15 mouse cellular contexts compared by ENCODE assay signal in genomic region chr6:17308661-17309060, GRCm38 (mm10). TPM values are rescaled to one million over a fixed set of nuclear protein-coding genes. Genes with fewer than 3 reads are reported as not detected.
DNase-seq lines count a peak whose midpoint lies in the region; ATAC-seq and TF ChIP-seq lines count a peak whose summit lies in the region.
"Had no signal": no experiment of that assay in that cellular context is flagged by ENCODE, and none has a peak within 500 bp of the region (broad histone marks: within the 10 kb centered on the region; RNA-seq: fewer than 3 reads in every experiment).

No protein-coding gene starts in this region.

- TF ChIP-seq CTCF in gastrocnemius, adult 2 months (IDR thresholded peaks at IDR 0.05): no peak

- 57% methylated on average over 2 of the region's 2 CpGs for WGBS in neural tube, embryonic 13.5 days
- WGBS in intestine, embryonic 15.5 days: 62% methylated on average over 2 of the region's 2 CpGs
- 47% methylated on average over 2 of the region's 2 CpGs for WGBS in stomach, embryonic 15.5 days
- 38% methylated on average over 2 of the region's 2 CpGs for WGBS in midbrain, embryonic 14.5 days

- H3K9ac ChIP-seq in neural tube, embryonic 13.5 days: no peak overlapping the region
- no peak overlapping the region for H3K9ac ChIP-seq in intestine, embryonic 15.5 days
- no peak overlapping the region for H3K9ac ChIP-seq in stomach, embryonic 15.5 days
- no peak overlapping the region for H3K9ac ChIP-seq in midbrain, embryonic 14.5 days (replicated peaks; ENCODE audit: low read length)
- H3K9ac ChIP-seq: forebrain, embryonic 12.5 days; limb, embryonic 12.5 days; midbrain, embryonic 13.5 days had no signal

- intact Hi-C loops in gastrocnemius, adult 2 months (cut with DNase I): loop anchor here (5.0 kb wide), 2 partner anchors 49 to 111 kb away; no protein-coding TSS in a partner anchor

- peaks cover 25% of the 10 kb centered on the region for H3K4me1 ChIP-seq in neural tube, embryonic 13.5 days (replicated peaks)
- peaks cover 16% of the 10 kb centered on the region for H3K4me1 ChIP-seq in intestine, embryonic 15.5 days (replicated peaks)
- H3K4me1 ChIP-seq in stomach, embryonic 15.5 days: peaks cover 9% of the 10 kb centered on the region
- H3K4me1 ChIP-seq in midbrain, embryonic 14.5 days (ENCODE audit: control insufficient read depth, insufficient read depth, low read length): peaks cover 15% of the 10 kb centered on the region

- peak; percentile 51 for DNase-seq in gastrocnemius, adult 2 months
- no peak for DNase-seq in gastrocnemius, postnatal 10 days
- no peak for DNase-seq in neural tube, embryonic 10.5 days (ENCODE audit: extremely low spot score, low spot score)
- no peak for DNase-seq in layer of hippocampus, postnatal 14 days (ENCODE audit: low spot score in 2 of 2)
- DNase-seq in midbrain, embryonic 14.5 days: no peak
- DNase-seq: cerebellum, postnatal 25 days; kidney, postnatal 10 days; thymus, adult 2 months had no signal

- no peak for ATAC-seq in neural tube, embryonic 13.5 days (ENCODE audit: low read depth)
- ATAC-seq in intestine, embryonic 15.5 days: no peak
- no peak for ATAC-seq in stomach, embryonic 15.5 days (ENCODE audit: insufficient read depth, low FRiP score, low read depth)
- no peak for ATAC-seq in midbrain, embryonic 14.5 days (ENCODE audit: low FRiP score, low TSS enrichment)
- ATAC-seq: midbrain, embryonic 13.5 days had no signal

- peak overlapping the region; percentile 95 for H3K27ac ChIP-seq in gastrocnemius, adult 2 months
- H3K27ac ChIP-seq in neural tube, embryonic 13.5 days (replicated peaks): no peak overlapping the region
- H3K27ac ChIP-seq in intestine, embryonic 15.5 days: no peak overlapping the region
- no peak overlapping the region for H3K27ac ChIP-seq in stomach, embryonic 15.5 days
- no peak overlapping the region for H3K27ac ChIP-seq in midbrain, embryonic 14.5 days (replicated peaks; ENCODE audit: low read depth, low read length)
- H3K27ac ChIP-seq: forebrain, embryonic 12.5 days; limb, embryonic 12.5 days; midbrain, embryonic 13.5 days had no signal

- H3K4me2 ChIP-seq in neural tube, embryonic 13.5 days: peak overlapping the region; percentile 92; the same call in 1 of the 2 replicates
- H3K4me2 ChIP-seq in intestine, embryonic 15.5 days (replicated peaks): peak overlapping the region; percentile 87; the same call in 1 of the 2 replicates
- H3K4me2 ChIP-seq in stomach, embryonic 15.5 days: peak overlapping the region; percentile 92
- H3K4me2 ChIP-seq in midbrain, embryonic 14.5 days (ENCODE audit: low read length): no peak overlapping the region

- peaks cover 43% of the 10 kb centered on the region for H3K27me3 ChIP-seq in neural tube, embryonic 13.5 days
- peaks cover 10% of the 10 kb centered on the region for H3K27me3 ChIP-seq in intestine, embryonic 15.5 days (replicated peaks)
- 0 out of 2 replicates have a peak, but pooled peaks cover 5% of the 10 kb centered on the region for H3K27me3 ChIP-seq in stomach, embryonic 15.5 days (replicated peaks)
- H3K27me3 ChIP-seq in midbrain, embryonic 14.5 days (ENCODE audit: control insufficient read depth, insufficient read depth, low read length): peaks cover 21% of the 10 kb centered on the region; the same call in 1 of the 2 replicates
- H3K27me3 ChIP-seq: CH12.LX had no signal

- no peaks in the 10 kb centered on the region for H3K36me3 ChIP-seq in neural tube, embryonic 13.5 days
- no peaks in the 10 kb centered on the region for H3K36me3 ChIP-seq in intestine, embryonic 15.5 days
- H3K36me3 ChIP-seq in stomach, embryonic 15.5 days: no peaks in the 10 kb centered on the region
- H3K36me3 ChIP-seq in midbrain, embryonic 14.5 days (ENCODE audit: control insufficient read depth, insufficient read depth, low read length): no peaks in the 10 kb centered on the region
- H3K36me3 ChIP-seq: forebrain, embryonic 12.5 days; limb, embryonic 12.5 days; midbrain, embryonic 13.5 days had no signal

- peak overlapping the region; percentile 88 for H3K4me3 ChIP-seq in gastrocnemius, adult 2 months
- no peak overlapping the region for H3K4me3 ChIP-seq in neural tube, embryonic 13.5 days
- peak overlapping the region; percentile 47; the same call in 1 of the 2 replicates for H3K4me3 ChIP-seq in intestine, embryonic 15.5 days (replicated peaks)
- H3K4me3 ChIP-seq in stomach, embryonic 15.5 days (replicated peaks): peak overlapping the region; percentile 56
- no peak overlapping the region for H3K4me3 ChIP-seq in midbrain, embryonic 14.5 days (replicated peaks; ENCODE audit: low read depth, low read length)
- H3K4me3 ChIP-seq: forebrain, embryonic 12.5 days; limb, embryonic 12.5 days had no signal

- no peaks in the 10 kb centered on the region for H3K9me3 ChIP-seq in neural tube, embryonic 13.5 days
- H3K9me3 ChIP-seq in intestine, embryonic 15.5 days: no peaks in the 10 kb centered on the region
- H3K9me3 ChIP-seq in stomach, embryonic 15.5 days: no peaks in the 10 kb centered on the region
- H3K9me3 ChIP-seq in midbrain, embryonic 14.5 days (ENCODE audit: control insufficient read depth, low read length): no peaks in the 10 kb centered on the region
- H3K9me3 ChIP-seq: forebrain, embryonic 12.5 days; limb, embryonic 12.5 days; midbrain, embryonic 13.5 days had no signal

RNA-seq across cellular contexts. Expression of gene Cav1, which starts 2.5 kb away (rescaled TPM):
- total RNA-seq in gastrocnemius, adult 2 months (2021): 100 to 1,000 TPM in 1 of 2 experiments, 10 to 100 TPM in 1; 82.9 to 125 TPM
- 100 to 1,000 TPM; 308 to 358 TPM for total RNA-seq in gastrocnemius, postnatal 10 days (2021)
- 35.3 and 43.4 TPM in 2 replicates for polyA plus RNA-seq in neural tube, embryonic 13.5 days (2015; fragmentation: Nextera tagmentation; extraction: Ambion mirVana)
- 178 and 201 TPM in 2 replicates for polyA plus RNA-seq in intestine, embryonic 15.5 days (2015; fragmentation: Nextera tagmentation; extraction: Ambion mirVana)
- 304 and 345 TPM in 2 replicates for polyA plus RNA-seq in stomach, embryonic 15.5 days (2015; fragmentation: Nextera tagmentation; extraction: Ambion mirVana)
- 10 to 100 TPM; 28.7 to 42.9 TPM for total RNA-seq in layer of hippocampus, postnatal 14 days (2021)
- polyA plus RNA-seq in midbrain, embryonic 14.5 days (2014; fragmentation: Nextera tagmentation; extraction: Ambion mirVana): 6.5 and 15.2 TPM in 2 replicates
- total RNA-seq: CH12.LX had no signal

RNA-seq across cellular contexts. Expression of gene Cav2, which starts 27.7 kb away (rescaled TPM):
- 10 to 100 TPM; 13.8 to 24.2 TPM for total RNA-seq in gastrocnemius, adult 2 months (2021)
- 10 to 100 TPM; 30.6 to 33.4 TPM for total RNA-seq in gastrocnemius, postnatal 10 days (2021)
- polyA plus RNA-seq in neural tube, embryonic 13.5 days (2015; fragmentation: Nextera tagmentation; extraction: Ambion mirVana): 12.8 and 14.9 TPM in 2 replicates
- 21.5 and 23.2 TPM in 2 replicates for polyA plus RNA-seq in intestine, embryonic 15.5 days (2015; fragmentation: Nextera tagmentation; extraction: Ambion mirVana)
- polyA plus RNA-seq in stomach, embryonic 15.5 days (2015; fragmentation: Nextera tagmentation; extraction: Ambion mirVana): 43.4 and 52.2 TPM in 2 replicates
- total RNA-seq in layer of hippocampus, postnatal 14 days (2021): 10 to 100 TPM; 23.6 to 26.0 TPM
- 7.6 and 10.2 TPM in 2 replicates for polyA plus RNA-seq in midbrain, embryonic 14.5 days (2014; fragmentation: Nextera tagmentation; extraction: Ambion mirVana)

Comparison
In these comparisons a context has a peak if more than half of its experiments do, and no peak if none do; other contexts are left out.
1. H3K4me3 ChIP-seq: peak in gastrocnemius, adult 2 months (single experiment), intestine, embryonic 15.5 days (single experiment) and stomach, embryonic 15.5 days (single experiment); none in neural tube, embryonic 13.5 days (single experiment) and midbrain, embryonic 14.5 days (single experiment).